Mouse (Mus musculus) forebrain, embryonic 10.5 days (tissue): ENCODE measurements at regions not wholly inside any gene's neighbourhood (a gene's known extent, or its start where the extent isn't known, plus 50 kb on each side); places are given as distances from the start of the nearest gene placed in this dataset.
"Not testable (repeated sequence)": the region's sequence is repeated elsewhere in the genome, so short reads cannot be mapped to it uniquely, and the experiment has no call there.

ENCODE experiments used
- DNase-seq: peaks from one replicate; pipeline ENCODE4 v3.0.0-alpha.2; 2017; ENCODE audit warnings: low spot score; ENCODE audit errors: extremely low spot score
- H3K27ac ChIP-seq: fragments of 300-500 bp; sonication (generic); 2 replicates; pipeline ENCODE4 v1.5.1; 2016; ENCODE audit warnings: mild to moderate bottlenecking
- H3K27me3 ChIP-seq: fragments of 300-500 bp; sonication (generic); 2 replicates; pipeline ENCODE4 v1.6.1; 2016; ENCODE audit warnings: mild to moderate bottlenecking; ENCODE audit not compliant: poor library complexity, severe bottlenecking
- H3K36me3 ChIP-seq: fragments of 300-500 bp; sonication (generic); replicated peaks from 2 replicates; pipeline ENCODE4 v1.6.1; 2016; ENCODE audit warnings: mild to moderate bottlenecking, moderate library complexity
- H3K4me1 ChIP-seq: fragments of 300-500 bp; sonication (generic); 2 replicates; pipeline ENCODE4 v1.6.1; 2016
- H3K4me3 ChIP-seq: fragments of 300-500 bp; sonication (generic); 2 replicates; pipeline ENCODE4 v1.5.1; 2016; ENCODE audit warnings: mild to moderate bottlenecking, moderate library complexity
- H3K9me3 ChIP-seq: fragments of 300-500 bp; sonication (generic); 2 replicates; pipeline ENCODE4 v1.6.1; 2016; ENCODE audit warnings: mild to moderate bottlenecking, moderate library complexity
- WGBS: fragments of 180-500 bp; shearing (Covaris S2); methylation state at CpG from one replicate; pipeline ENCODE4 v1.1.7; 2016; 5-methylcytosine and 5-hydroxymethylcytosine counted together

DNA sequence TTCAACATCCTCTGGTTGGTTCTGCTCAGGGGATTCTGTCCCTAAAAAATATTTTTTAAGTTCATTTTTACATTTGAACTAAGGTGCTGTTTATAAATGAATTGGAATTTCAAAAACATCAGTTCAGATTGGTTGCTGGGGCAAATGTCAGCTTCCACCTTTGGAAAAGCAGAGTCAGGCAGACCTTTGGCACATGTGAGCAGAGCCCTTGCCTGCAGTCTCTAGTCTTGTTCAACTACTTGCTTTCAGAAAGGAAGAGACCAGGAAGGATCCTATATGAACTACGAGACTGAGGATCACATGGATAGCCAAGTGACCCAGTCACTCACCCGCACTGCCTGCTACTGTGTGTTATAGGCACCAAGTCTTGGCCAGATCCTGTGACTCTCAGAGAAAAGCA, 82.5 kb upstream of the Tbl1xr1 start:
- H3K27ac ChIP-seq, result no peak overlapping the region
- H3K27me3 ChIP-seq, result no peaks in the 10 kb centered on the region
- no peaks in the 10 kb centered on the region for H3K9me3 ChIP-seq
- no peak overlapping the region for H3K4me3 ChIP-seq
- WGBS, result 92% methylated on average over 2 of the region's 2 CpGs
- H3K36me3 ChIP-seq, result no peaks in the 10 kb centered on the region
- DNase-seq, result no peak
- H3K4me1 ChIP-seq, result peaks cover 8% of the 10 kb centered on the region; the same call in 1 of the 2 replicates

DNA sequence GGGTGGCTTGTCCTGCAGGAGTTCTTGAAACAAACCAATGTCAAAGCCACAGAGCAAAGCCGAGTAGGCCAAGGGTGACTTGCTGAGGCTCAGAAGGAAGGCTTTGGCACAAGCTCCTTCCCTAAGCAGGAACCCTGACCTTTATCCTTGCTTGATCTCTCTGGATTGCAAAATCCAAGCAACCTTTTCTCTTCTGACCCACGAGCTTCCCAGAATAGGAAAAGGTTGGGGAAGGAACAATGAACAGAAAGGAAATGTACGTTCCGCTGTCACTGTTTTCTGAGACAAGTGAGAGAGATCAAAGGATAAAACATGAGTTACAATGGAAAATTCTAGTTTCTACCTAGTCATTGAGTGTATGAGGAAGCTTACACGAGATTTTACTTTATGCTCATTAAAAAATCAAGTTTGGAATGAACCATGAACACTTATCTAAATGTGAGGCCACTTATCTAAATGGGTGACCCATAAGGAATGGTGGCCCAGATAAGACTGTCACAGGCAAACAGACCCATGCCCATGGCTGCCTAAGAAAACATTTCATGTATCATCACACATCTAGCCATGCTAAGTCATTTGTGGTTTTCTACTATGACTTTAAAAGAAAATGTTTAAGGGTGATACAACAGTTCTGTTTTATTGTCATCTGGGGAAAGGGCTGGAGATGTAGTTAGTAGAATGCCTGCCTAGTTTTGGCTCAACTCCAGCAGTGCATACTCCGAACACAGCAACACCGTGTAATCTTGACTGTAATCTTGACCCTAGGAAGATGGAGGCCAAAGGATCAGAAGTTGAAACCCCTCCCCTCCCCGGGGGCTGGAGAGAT, 80.7 kb upstream of the Tbl1xr1 start:
- Histone ChIP-seq H3K36me3 (no peaks in the 10 kb centered on the region), H3K27ac (no peak overlapping the region), H3K27me3 (no peaks in the 10 kb centered on the region), H3K9me3 (no peaks in the 10 kb centered on the region), H3K4me1 (0 out of 2 replicates have a peak, but pooled peaks cover under 1% of the 10 kb centered on the region), H3K4me3 (no peak overlapping the region)
- 84% methylated on average over 8 of the region's 8 CpGs for WGBS
- DNase-seq, result no peak

DNA sequence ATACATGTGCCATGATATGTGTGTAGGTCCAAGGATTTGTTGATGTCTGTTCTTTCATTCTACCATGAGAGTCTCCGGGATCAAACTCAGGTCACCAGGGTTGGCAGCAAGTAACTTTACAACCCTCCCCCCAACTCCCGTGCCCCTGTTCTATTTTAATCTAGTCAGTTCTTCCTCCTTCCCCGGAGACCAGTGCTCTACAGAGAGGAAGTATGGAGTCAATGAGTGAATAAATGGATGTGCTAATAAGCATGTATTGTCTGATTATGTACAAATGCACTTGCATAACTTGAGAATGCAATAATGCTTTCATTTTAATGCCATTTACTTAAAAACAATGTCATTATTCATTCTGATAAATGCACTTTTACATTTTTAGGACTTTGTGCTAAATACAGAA, 79.1 kb upstream of the Tbl1xr1 start:
- Histone ChIP-seq H3K9me3 (no peaks in the 10 kb centered on the region), H3K27ac (no peak overlapping the region), H3K4me3 (no peak overlapping the region), H3K36me3 (no peaks in the 10 kb centered on the region), H3K27me3 (no peaks in the 10 kb centered on the region), H3K4me1 (no peaks in the 10 kb centered on the region)
- DNase-seq, result no peak
- WGBS, result 82% methylated on average over 3 of the region's 3 CpGs

DNA sequence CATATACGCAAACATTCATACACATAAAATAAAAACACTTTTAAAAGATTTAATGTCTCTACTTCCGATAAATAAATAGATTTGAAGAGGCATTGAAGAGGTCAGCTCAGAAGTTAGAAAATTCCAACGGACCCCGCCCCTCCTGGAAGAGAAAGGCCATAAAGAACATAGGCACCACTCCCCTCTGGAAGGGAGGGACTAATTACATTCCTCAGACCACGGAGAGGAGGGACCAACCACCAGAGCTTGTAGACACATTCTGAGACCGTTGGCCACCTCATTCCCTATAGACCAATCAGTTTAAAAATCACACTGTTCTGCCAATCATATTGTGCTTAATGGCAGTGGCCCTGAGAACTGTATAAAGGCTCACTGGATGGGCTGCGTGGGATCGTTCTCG, 71.0 kb upstream of the Tbl1xr1 start:
- 91% methylated on average over 9 of the region's 9 CpGs for WGBS
- no peaks in the 10 kb centered on the region for H3K4me1 ChIP-seq
- no peaks in the 10 kb centered on the region for H3K36me3 ChIP-seq
- no peaks in the 10 kb centered on the region for H3K27me3 ChIP-seq
- no peak for DNase-seq
- H3K4me3 ChIP-seq, result no peak overlapping the region
- no peak overlapping the region for H3K27ac ChIP-seq
- no peaks in the 10 kb centered on the region for H3K9me3 ChIP-seq

DNA sequence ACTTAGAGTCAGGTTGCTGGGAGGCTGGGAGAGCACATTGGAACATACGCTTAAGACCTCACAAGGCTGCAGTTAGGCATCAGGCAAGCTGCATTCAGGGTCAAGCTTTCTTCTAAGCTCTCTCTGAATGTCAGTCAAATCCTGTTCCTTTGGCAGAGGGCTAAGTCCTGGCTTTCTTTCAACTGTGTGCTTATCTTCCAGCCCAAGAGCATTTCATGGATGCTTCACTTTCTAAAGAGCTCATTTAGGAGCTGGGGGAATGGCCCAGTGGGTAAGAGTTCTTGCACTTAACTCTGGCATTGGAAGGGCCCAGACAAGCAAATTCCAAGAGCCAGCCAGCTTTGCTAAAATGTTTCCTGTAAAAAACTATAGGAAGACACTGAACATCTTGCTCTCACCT, 70.3 kb upstream of the Tbl1xr1 start:
- 83% methylated on average over 1 of the region's 1 CpGs for WGBS

DNA sequence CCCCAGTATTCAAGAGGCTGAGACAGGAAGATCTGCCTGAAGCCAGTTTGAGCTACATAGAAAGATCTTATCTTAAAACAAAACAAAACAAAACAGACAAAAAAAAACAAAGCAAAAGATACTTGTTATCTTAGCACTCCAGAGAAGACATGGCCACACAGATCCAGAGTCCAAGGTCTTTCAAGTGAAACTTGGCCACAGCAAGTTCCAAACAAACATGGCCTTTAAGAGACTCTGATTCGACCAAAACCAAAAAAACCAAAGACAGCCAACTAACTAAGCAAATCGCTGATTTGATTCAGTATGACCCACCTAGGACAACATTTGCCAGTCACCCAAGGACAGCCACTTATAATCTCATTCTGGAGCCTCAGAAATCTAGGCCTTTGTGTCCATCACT, 69.8 kb upstream of the Tbl1xr1 start:
- 92% methylated on average over 2 of the region's 2 CpGs for WGBS

More for the DNA sequence above, 70.3 kb upstream of the Tbl1xr1 start:
- Histone ChIP-seq H3K27me3 (no peaks in the 10 kb centered on the region), H3K4me1 (no peaks in the 10 kb centered on the region), H3K36me3 (no peaks in the 10 kb centered on the region), H3K9me3 (no peaks in the 10 kb centered on the region), H3K4me3 (no peak overlapping the region), H3K27ac (no peak overlapping the region)
- no peak for DNase-seq

DNA sequence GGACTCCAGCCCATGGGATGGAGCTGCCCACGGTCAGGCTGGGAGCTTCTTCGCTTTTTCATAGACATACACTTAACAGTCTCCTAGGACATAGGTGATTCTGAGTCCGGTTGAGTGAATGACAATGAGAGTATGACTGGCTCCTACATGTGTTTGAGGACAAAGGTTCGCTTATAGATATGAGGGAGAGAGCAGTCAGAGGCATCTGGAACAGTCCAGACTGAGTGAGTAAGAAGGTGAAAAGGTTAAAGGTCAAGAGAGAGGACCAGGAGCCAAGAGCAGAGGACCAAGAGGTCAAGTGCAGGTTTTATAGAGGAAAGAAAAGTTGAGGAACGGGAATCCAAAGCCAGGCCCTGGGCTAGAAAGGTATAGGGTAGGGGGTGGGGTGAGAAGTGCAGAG, 68.7 kb upstream of the Tbl1xr1 start:
- Histone ChIP-seq H3K27me3 (no peaks in the 10 kb centered on the region), H3K27ac (no peak overlapping the region), H3K4me1 (no peaks in the 10 kb centered on the region), H3K36me3 (no peaks in the 10 kb centered on the region), H3K9me3 (no peaks in the 10 kb centered on the region), H3K4me3 (no peak overlapping the region)
- WGBS, result 88% methylated on average over 5 of the region's 5 CpGs
- no peak for DNase-seq

More for the DNA sequence above, 69.8 kb upstream of the Tbl1xr1 start:
- Histone ChIP-seq H3K36me3 (no peaks in the 10 kb centered on the region), H3K4me3 (no peak overlapping the region), H3K4me1 (no peaks in the 10 kb centered on the region), H3K27ac (no peak overlapping the region), H3K9me3 (no peaks in the 10 kb centered on the region), H3K27me3 (no peaks in the 10 kb centered on the region)
- no peak for DNase-seq

DNA sequence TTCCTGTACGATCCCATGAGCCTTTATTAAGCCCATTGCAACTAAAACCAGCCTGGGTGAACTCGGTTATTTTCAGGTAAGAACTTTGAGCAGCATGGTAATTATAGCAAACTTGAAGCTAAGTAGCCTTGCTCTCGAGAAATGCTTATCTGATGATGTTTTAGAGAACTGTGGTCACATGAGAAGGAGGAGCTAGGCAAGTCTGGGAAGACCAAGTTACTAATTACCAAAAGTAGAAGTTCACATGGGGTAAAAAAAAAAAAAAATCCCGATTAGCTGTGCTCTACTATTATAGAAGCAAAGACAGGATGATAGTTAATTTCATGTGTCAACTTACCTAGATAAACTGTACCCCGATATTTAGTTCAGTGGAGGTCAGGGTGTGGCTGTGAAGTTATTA, 68.0 kb upstream of the Tbl1xr1 start:
- no peaks in the 10 kb centered on the region for H3K27me3 ChIP-seq
- H3K9me3 ChIP-seq, result no peaks in the 10 kb centered on the region
- 93% methylated on average over 5 of the region's 5 CpGs for WGBS
- H3K27ac ChIP-seq, result no peak overlapping the region
- no peak overlapping the region for H3K4me3 ChIP-seq
- H3K4me1 ChIP-seq, result no peaks in the 10 kb centered on the region
- H3K36me3 ChIP-seq, result no peaks in the 10 kb centered on the region
- no peak for DNase-seq

DNA sequence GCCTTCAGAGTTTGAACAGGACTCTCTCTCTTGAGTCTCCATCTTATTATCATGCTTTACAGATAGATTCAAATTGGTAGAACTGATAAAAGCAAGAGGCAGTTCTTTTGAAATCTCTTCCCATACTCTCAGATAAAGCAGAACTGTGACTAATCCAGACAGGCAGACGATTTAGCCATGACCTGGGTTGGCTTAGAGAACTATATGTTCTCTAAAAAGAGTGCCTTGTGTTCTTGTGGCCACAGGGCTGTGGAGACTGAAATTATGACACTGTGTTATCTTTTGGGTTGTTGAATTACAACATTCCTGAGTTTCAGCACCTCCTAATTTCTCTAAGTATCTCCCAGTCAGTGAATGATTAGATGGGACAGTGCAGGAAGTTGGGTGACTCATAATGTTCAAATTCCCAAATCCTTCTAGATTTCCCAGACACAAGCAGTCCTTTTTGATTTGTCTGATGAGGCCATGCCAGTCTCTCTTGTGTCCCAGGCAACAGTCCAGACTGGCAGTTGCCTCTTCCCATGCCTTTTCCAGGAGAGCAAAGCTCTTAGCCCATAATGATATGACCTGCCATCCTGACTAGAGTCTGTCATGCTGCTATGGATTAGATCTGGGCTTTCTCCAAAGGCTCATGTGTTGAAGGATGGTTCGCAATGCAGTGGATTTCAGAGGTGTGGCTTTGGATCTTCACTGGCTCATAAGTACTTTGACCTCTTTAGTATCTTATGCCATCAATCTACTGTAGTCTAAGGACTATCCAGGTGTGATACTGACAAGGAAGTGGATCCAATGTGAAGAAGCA, 66.4 kb upstream of the Tbl1xr1 start:
- Histone ChIP-seq H3K27ac (no peak overlapping the region), H3K9me3 (no peaks in the 10 kb centered on the region), H3K4me1 (no peaks in the 10 kb centered on the region), H3K36me3 (no peaks in the 10 kb centered on the region), H3K4me3 (no peak overlapping the region), H3K27me3 (no peaks in the 10 kb centered on the region)
- DNase-seq, result no peak
- 87% methylated on average over 2 of the region's 2 CpGs for WGBS

DNA sequence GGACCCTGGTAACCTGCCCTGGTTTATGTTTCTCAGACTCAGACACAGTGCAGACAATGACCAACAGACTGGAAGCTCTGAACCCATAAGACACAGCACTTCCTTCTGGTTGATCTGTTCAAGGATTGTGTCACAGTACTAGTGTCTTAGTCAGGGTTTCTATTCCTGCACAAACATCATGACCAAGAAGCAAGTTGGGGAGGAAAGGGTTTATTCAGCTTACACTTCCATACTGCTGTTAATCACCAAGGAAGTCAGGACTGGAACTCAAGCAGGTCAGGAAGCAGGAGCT, 65.8 kb upstream of the Tbl1xr1 start:
- not testable (repeated sequence) for DNase-seq, H3K36me3 ChIP-seq, H3K27me3 ChIP-seq, H3K4me1 ChIP-seq, H3K4me3 ChIP-seq, H3K9me3 ChIP-seq, H3K27ac ChIP-seq

DNA sequence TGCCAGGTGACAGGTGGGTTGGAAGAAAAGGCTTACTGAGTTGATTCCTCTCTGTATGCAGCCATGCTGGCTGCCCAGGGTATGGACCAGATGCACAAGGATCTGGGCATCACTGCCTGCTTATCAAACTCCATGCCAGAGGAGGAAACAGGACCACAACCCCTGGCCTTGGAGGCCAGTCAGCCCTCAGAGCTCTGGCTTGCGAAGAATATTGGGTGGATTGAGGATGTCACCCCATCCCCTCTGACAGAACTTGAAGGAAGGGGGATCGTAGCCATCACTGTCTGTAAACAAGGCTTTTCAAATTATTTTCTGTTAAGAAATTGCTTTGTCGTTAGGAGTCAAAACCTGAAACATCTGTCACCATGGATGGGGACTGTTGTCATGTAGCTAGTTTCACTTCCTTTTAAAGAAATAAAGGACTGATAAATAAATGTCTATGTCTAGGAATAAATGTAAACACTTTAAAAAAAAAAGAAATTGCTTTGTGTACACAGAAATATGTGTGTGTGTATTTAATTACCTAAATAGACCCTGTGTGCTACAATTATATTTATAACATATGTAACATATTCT, 55.0 kb upstream of the Tbl1xr1 start:
- H3K36me3 ChIP-seq, result no peaks in the 10 kb centered on the region
- no peak overlapping the region for H3K27ac ChIP-seq
- peaks cover 28% of the 10 kb centered on the region for H3K4me1 ChIP-seq
- H3K9me3 ChIP-seq, result no peaks in the 10 kb centered on the region
- H3K27me3 ChIP-seq, result no peaks in the 10 kb centered on the region
- H3K4me3 ChIP-seq, result no peak overlapping the region
- 94% methylated on average over 3 of the region's 3 CpGs for WGBS
- DNase-seq, result no peak

DNA sequence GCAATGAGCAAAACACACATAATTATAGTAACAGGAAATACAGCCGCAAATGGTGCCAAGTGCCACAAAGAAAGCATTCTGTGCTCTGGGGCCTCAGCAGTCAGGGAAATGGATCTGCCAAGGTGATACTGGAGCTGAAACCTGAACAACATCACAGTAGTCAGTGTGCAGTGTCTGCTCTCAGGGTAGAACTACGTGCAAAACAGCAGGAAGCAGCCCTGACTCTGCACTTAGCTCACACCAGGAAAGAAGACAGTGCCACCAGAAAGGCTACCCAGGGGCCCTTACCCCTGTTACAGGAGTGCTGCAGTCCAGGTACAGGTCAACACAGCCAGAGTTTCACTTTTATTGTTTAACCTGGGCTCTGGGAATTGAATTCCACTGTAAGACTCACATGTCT, 54.0 kb upstream of the Tbl1xr1 start:
- 66% methylated on average over 2 of the region's 2 CpGs for WGBS
- Histone ChIP-seq H3K27ac (no peak overlapping the region), H3K4me1 (peaks cover 28% of the 10 kb centered on the region), H3K27me3 (no peaks in the 10 kb centered on the region), H3K9me3 (no peaks in the 10 kb centered on the region), H3K4me3 (no peak overlapping the region), H3K36me3 (no peaks in the 10 kb centered on the region)
- no peak for DNase-seq

DNA sequence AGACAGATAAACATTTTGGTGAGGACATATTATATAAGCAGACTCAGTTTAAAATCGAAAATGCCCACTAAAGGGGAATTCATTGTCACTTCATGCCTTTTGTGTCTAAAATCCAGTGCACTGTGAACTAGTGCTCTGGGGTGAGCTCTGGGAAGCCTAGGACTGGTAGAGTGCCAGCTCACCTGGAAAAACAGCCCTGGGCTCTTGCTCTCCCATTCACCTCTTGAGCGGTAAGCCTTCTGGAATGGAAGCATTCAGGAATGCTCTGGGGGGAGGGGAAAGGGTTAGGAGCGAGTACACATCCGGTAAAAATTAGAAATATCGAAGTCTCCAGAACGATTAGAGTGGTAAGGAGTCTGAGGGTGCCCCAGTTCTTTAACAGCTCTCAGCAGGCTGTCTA, 53.4 kb upstream of the Tbl1xr1 start:
- H3K27me3 ChIP-seq, result no peaks in the 10 kb centered on the region
- WGBS, result 50% methylated on average over 6 of the region's 6 CpGs
- H3K4me1 ChIP-seq, result peaks cover 28% of the 10 kb centered on the region
- H3K4me3 ChIP-seq, result no peak overlapping the region
- no peaks in the 10 kb centered on the region for H3K36me3 ChIP-seq
- no peaks in the 10 kb centered on the region for H3K9me3 ChIP-seq
- DNase-seq, result no peak
- H3K27ac ChIP-seq, result no peak overlapping the region
